Mouse (Mus musculus) hindbrain, embryonic 10.5 days (tissue): Measurements from ENCODE around the gene Cgn. TPM values are rescaled to one million over a fixed set of nuclear protein-coding genes. Genes with fewer than 3 reads are reported as not detected.

ENCODE experiments used
- DNase-seq: peaks from one replicate; pipeline ENCODE4 v3.0.0-alpha.2; 2017; ENCODE audit warnings: low spot score
- H3K27ac ChIP-seq: fragments of 300-500 bp; sonication (generic); 2 replicates; pipeline ENCODE4 v1.5.1; 2016; ENCODE audit warnings: mild to moderate bottlenecking, moderate library complexity
- H3K27me3 ChIP-seq: fragments of 300-500 bp; sonication (generic); 2 replicates; pipeline ENCODE4 v1.6.1; 2016; ENCODE audit warnings: mild to moderate bottlenecking; ENCODE audit not compliant: poor library complexity, insufficient read depth, severe bottlenecking
- H3K36me3 ChIP-seq: fragments of 300-500 bp; sonication (generic); 2 replicates; pipeline ENCODE4 v1.6.1; 2016; ENCODE audit warnings: mild to moderate bottlenecking, moderate library complexity
- H3K4me1 ChIP-seq: fragments of 300-500 bp; sonication (generic); replicated peaks from 2 replicates; pipeline ENCODE4 v1.6.1; 2016; ENCODE audit warnings: mild to moderate bottlenecking
- H3K4me3 ChIP-seq: fragments of 300-500 bp; sonication (generic); 2 replicates; pipeline ENCODE4 v1.5.1; 2016; ENCODE audit warnings: mild to moderate bottlenecking, moderate library complexity
- H3K9me3 ChIP-seq: fragments of 300-500 bp; sonication (generic); 2 replicates; pipeline ENCODE4 v1.6.1; 2016; ENCODE audit warnings: mild to moderate bottlenecking, moderate library complexity
- WGBS: fragments of 180-500 bp; shearing (Covaris S2); methylation state at CpG from one replicate; pipeline ENCODE4 v1.1.7; 2016; 5-methylcytosine and 5-hydroxymethylcytosine counted together
- polyA plus RNA-seq: library from polyadenylated mRNA; unstranded; fragments of >200 nt; fragmentation: Nextera tagmentation; extraction: Ambion mirVana; gene quantifications from 2 replicates; pipeline ENCODE4 v1.2.1, GENCODE M21; 2016

Gene Cgn
- polyA plus RNA-seq, 1 experiment from 2014 or later: 5.0 TPM

- Histone ChIP-seq H3K9me3 (no peaks in the 10 kb centered on the region), H3K4me3 (no peak overlapping the region), H3K27ac (no peak overlapping the region), H3K4me1 (no peaks in the 10 kb centered on the region), H3K36me3 (no peaks in the 10 kb centered on the region), H3K27me3 (no peaks in the 10 kb centered on the region)
- WGBS: 85% methylated on average over 3 of the region's 3 CpGs
- no peak for DNase-seq
These were observed 27.4 kb upstream of the Cgn start for GRCm38 (mm10) chr3:94813651-94814050.

GRCm38 (mm10) chr3:94811628-94812027 lies 25.3 kb upstream of the Cgn start:
- H3K27me3 ChIP-seq: no peaks in the 10 kb centered on the region

GRCm38 (mm10) chr3:94808296-94808695 lies 22.0 kb upstream of the Cgn start:
- H3K4me1 ChIP-seq: peaks cover 9% of the 10 kb centered on the region
- H3K27me3 ChIP-seq: peaks cover 7% of the 10 kb centered on the region; the same call in 1 of the 2 replicates

More at GRCm38 (mm10) chr3:94811628-94812027, 25.3 kb upstream of the Cgn start:
- Histone ChIP-seq H3K4me3 (no peak overlapping the region), H3K9me3 (no peaks in the 10 kb centered on the region), H3K27ac (no peak overlapping the region), H3K4me1 (no peaks in the 10 kb centered on the region), H3K36me3 (no peaks in the 10 kb centered on the region)
- 27% methylated on average over 4 of the region's 4 CpGs for WGBS
- DNase-seq: no peak

GRCm38 (mm10) chr3:94804976-94805375 lies 18.7 kb upstream of the Cgn start:
- Histone ChIP-seq H3K9me3 (no peaks in the 10 kb centered on the region), H3K27me3 (peaks cover 13% of the 10 kb centered on the region; the same call in 1 of the 2 replicates), H3K27ac (no peak overlapping the region), H3K4me3 (no peak overlapping the region), H3K4me1 (peaks cover 9% of the 10 kb centered on the region), H3K36me3 (no peaks in the 10 kb centered on the region)
- no peak for DNase-seq
- 83% methylated on average over 4 of the region's 4 CpGs for WGBS

More at GRCm38 (mm10) chr3:94808296-94808695, 22.0 kb upstream of the Cgn start:
- no peak overlapping the region for H3K4me3 ChIP-seq
- WGBS: 93% methylated on average over 1 of the region's 1 CpGs
- no peak overlapping the region for H3K27ac ChIP-seq
- no peak for DNase-seq
- no peaks in the 10 kb centered on the region for H3K36me3 ChIP-seq
- no peaks in the 10 kb centered on the region for H3K9me3 ChIP-seq

- H3K36me3 ChIP-seq: no peaks in the 10 kb centered on the region
- H3K4me1 ChIP-seq: peaks cover 9% of the 10 kb centered on the region
- no peak overlapping the region for H3K4me3 ChIP-seq
- H3K9me3 ChIP-seq: no peaks in the 10 kb centered on the region
- DNase-seq: peak; percentile 23
- 8% methylated on average over 10 of the region's 10 CpGs for WGBS
- no peak overlapping the region for H3K27ac ChIP-seq
- peaks cover 13% of the 10 kb centered on the region; the same call in 1 of the 2 replicates for H3K27me3 ChIP-seq
These were observed 17.9 kb upstream of the Cgn start for GRCm38 (mm10) chr3:94804146-94804545.

GRCm38 (mm10) chr3:94796181-94796580 lies 9.9 kb upstream of the Cgn start:
- no peaks in the 10 kb centered on the region for H3K36me3 ChIP-seq
- peak overlapping the region; percentile 69; the same call in 1 of the 2 replicates for H3K27ac ChIP-seq
- peaks cover 26% of the 10 kb centered on the region for H3K4me1 ChIP-seq
- no peak overlapping the region for H3K4me3 ChIP-seq
- no peaks in the 10 kb centered on the region for H3K27me3 ChIP-seq
- no peaks in the 10 kb centered on the region for H3K9me3 ChIP-seq
- DNase-seq: no peak

GRCm38 (mm10) chr3:94795596-94796140 lies 9.4 kb upstream of the Cgn start:
- WGBS: 54% methylated on average over 7 of the region's 7 CpGs
- no peak overlapping the region for H3K4me3 ChIP-seq
- H3K27ac ChIP-seq: peak overlapping the region; percentile 69
- H3K9me3 ChIP-seq: no peaks in the 10 kb centered on the region
- no peaks in the 10 kb centered on the region for H3K27me3 ChIP-seq
- H3K4me1 ChIP-seq: peaks cover 26% of the 10 kb centered on the region
- DNase-seq: no peak
- H3K36me3 ChIP-seq: no peaks in the 10 kb centered on the region

- no peak for DNase-seq
- H3K36me3 ChIP-seq: no peaks in the 10 kb centered on the region
- no peaks in the 10 kb centered on the region for H3K27me3 ChIP-seq
- no peaks in the 10 kb centered on the region for H3K9me3 ChIP-seq
- WGBS: 54% methylated on average over 2 of the region's 2 CpGs
- no peak overlapping the region for H3K4me3 ChIP-seq
- H3K4me1 ChIP-seq: peaks cover 26% of the 10 kb centered on the region
- H3K27ac ChIP-seq: peak overlapping the region; percentile 70
These were observed 8.1 kb upstream of the Cgn start for GRCm38 (mm10) chr3:94794359-94794758.

GRCm38 (mm10) chr3:94793672-94794071 lies 7.4 kb upstream of the Cgn start:
- H3K36me3 ChIP-seq: no peaks in the 10 kb centered on the region
- peaks cover 26% of the 10 kb centered on the region for H3K4me1 ChIP-seq
- DNase-seq: no peak
- 83% methylated on average over 2 of the region's 2 CpGs for WGBS
- no peak overlapping the region for H3K4me3 ChIP-seq
- no peaks in the 10 kb centered on the region for H3K9me3 ChIP-seq
- peak overlapping the region; percentile 70; the same call in 1 of the 2 replicates for H3K27ac ChIP-seq
- H3K27me3 ChIP-seq: no peaks in the 10 kb centered on the region

GRCm38 (mm10) chr3:94792258-94792657 lies 6.0 kb upstream of the Cgn start:
- WGBS: 85% methylated on average over 2 of the region's 2 CpGs

GRCm38 (mm10) chr3:94789516-94789915 lies 3.2 kb upstream of the Cgn start:
- H3K4me3 ChIP-seq: no peak overlapping the region
- peaks cover 30% of the 10 kb centered on the region for H3K4me1 ChIP-seq
- WGBS: 88% methylated on average over 2 of the region's 2 CpGs
- H3K27ac ChIP-seq: no peak overlapping the region
- peaks cover 27% of the 10 kb centered on the region for H3K27me3 ChIP-seq
- no peaks in the 10 kb centered on the region for H3K9me3 ChIP-seq
- no peaks in the 10 kb centered on the region for H3K36me3 ChIP-seq
- DNase-seq: no peak

More at GRCm38 (mm10) chr3:94792258-94792657, 6.0 kb upstream of the Cgn start:
- H3K4me3 ChIP-seq: no peak overlapping the region
- H3K27me3 ChIP-seq: peaks cover 11% of the 10 kb centered on the region
- H3K9me3 ChIP-seq: no peaks in the 10 kb centered on the region
- H3K27ac ChIP-seq: no peak overlapping the region
- DNase-seq: no peak
- H3K36me3 ChIP-seq: no peaks in the 10 kb centered on the region
- H3K4me1 ChIP-seq: peaks cover 29% of the 10 kb centered on the region

- no peaks in the 10 kb centered on the region for H3K9me3 ChIP-seq
- no peak overlapping the region for H3K27ac ChIP-seq
- peaks cover 30% of the 10 kb centered on the region for H3K4me1 ChIP-seq
- DNase-seq: no peak
- H3K36me3 ChIP-seq: no peaks in the 10 kb centered on the region
- no peak overlapping the region for H3K4me3 ChIP-seq
- whole genome bisulfite sequencing: 95% methylated on average over 1 of the region's 1 CpGs
- H3K27me3 ChIP-seq: peaks cover 32% of the 10 kb centered on the region
These were observed 2.8 kb upstream of the Cgn start for GRCm38 (mm10) chr3:94789071-94789470.

GRCm38 (mm10) chr3:94787122-94787780 lies 959 bp upstream of the Cgn start:
- peaks cover 33% of the 10 kb centered on the region for H3K27me3 ChIP-seq
- no peak for DNase-seq
- peak overlapping the region; percentile 60 for H3K4me3 ChIP-seq
- H3K9me3 ChIP-seq: no peaks in the 10 kb centered on the region
- WGBS: 10% methylated on average over 11 of the region's 11 CpGs
- no peaks in the 10 kb centered on the region for H3K36me3 ChIP-seq
- H3K4me1 ChIP-seq: peaks cover 36% of the 10 kb centered on the region
- peak overlapping the region; percentile 87 for H3K27ac ChIP-seq
